Mouse (Mus musculus) myocyte (in vitro differentiated cells): ENCODE data around the gene Elmo3.

ENCODE experiments used
- CEBPB ChIP-seq: IDR thresholded peaks from 2 replicates; pipeline ENCODE4 v1.6.1; 2011; ENCODE audit warnings: mild to moderate bottlenecking, moderate library complexity; ENCODE audit not compliant: poor library complexity, insufficient read depth, severe bottlenecking
- MAX ChIP-seq: IDR thresholded peaks from one replicate; pipeline ENCODE4 v1.6.1; 2011; ENCODE audit warnings: low read depth, mild to moderate bottlenecking, control low read depth
- MYOG ChIP-seq, 3 experiments: IDR thresholded peaks; one replicate each; pipeline ENCODE4 v1.6.1; 2011; ENCODE audit warnings: control low read depth in 2 of 3, low read depth in 2 of 3, mild to moderate bottlenecking in 2 of 3; ENCODE audit not compliant: insufficient read length in 2 of 3, control insufficient read depth in 1 of 3, insufficient read depth in 1 of 3
- POLR2A ChIP-seq: IDR thresholded peaks from one replicate; pipeline ENCODE4 v1.6.1; 2011; ENCODE audit warnings: low read depth, mild to moderate bottlenecking, control low read depth, moderate library complexity; ENCODE audit not compliant: insufficient read length
- USF1 ChIP-seq: IDR thresholded peaks from one replicate; pipeline ENCODE4 v1.6.1; 2011; ENCODE audit warnings: low read depth, mild to moderate bottlenecking, control low read depth, moderate library complexity

DNA sequence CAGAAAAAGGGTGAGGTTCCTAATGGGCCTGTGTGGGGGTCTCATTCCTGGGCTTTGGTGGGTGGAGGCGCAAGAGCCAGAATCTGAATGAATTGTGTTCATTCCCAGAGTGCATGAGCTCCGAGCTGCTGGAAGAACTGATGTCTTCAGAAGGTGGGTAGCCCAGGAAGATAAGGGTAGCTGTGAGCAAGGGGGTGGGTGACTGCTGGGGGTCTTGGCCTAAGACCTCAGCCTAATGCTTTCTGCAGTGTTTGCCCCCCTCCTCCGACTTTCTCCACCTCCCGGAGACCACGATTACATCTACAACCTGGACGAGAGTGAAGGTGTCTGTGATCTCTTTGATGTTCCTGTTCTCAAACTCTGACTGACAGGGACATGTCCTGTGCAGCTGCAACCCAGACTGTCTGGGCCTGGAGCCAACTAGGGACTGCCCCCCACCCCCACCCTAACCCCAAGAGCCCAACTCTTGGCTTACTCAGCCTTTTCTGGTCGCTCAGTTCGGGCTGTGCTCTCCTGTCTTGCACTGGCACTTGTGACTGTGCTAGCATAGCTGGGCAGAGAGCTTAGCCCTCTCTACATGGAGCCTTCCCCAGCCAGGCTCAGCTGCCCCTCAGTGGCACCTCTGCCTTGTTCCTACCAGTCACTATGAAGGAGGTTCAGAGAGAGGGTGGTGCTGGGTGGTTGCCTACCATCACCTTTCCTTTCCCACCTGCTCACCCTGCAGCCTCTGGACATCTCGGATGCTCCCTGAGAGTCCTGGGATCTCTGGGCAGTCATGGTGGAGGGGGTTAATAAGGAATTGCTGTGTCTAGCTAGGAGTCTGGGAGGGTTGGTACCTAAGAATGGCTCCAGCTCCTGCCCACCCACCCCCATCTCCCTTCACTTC lies 833 bp upstream of the Elmo3 start:
- TF ChIP-seq MAX (no peak), POLR2A (peak; percentile 55), CEBPB (no peak), MYOG (IDR thresholded peaks at IDR 0.05; ENCODE audit: control insufficient read depth in 1 of 3, insufficient read depth in 1 of 3, insufficient read length in 2 of 3, low read depth in 2 of 3) (peak in 1 of 3 experiments; percentile 22), USF1 (no peak)
